Mouse (Mus musculus) MEL (cell line): ENCODE measurements around the gene Uggt2. TPM values are rescaled to one million over a fixed set of nuclear protein-coding genes. Genes with fewer than 3 reads are reported as not detected.

Experiments
- DNase-seq: peaks from one replicate; pipeline ENCODE4 v3.0.0; 2011; ENCODE audit warnings: low read depth, low spot score
- H3K27ac ChIP-seq: 2 replicates; pipeline ENCODE4 v1.5.1; 2012; ENCODE audit warnings: low read depth, mild to moderate bottlenecking, control low read depth, low read length, moderate library complexity; ENCODE audit not compliant: control insufficient read depth
- H3K27me3 ChIP-seq, 2 experiments: fragments of 150-350 bp in 1 of 2; sonication (generic) in 1 of 2; 2 replicates each; pipeline ENCODE4 v1.6.1; 2012; ENCODE audit warnings: low read length in 2 of 2, mild to moderate bottlenecking in 2 of 2, improper control_type of control experiment in 1 of 2, moderate library complexity in 1 of 2; ENCODE audit not compliant: insufficient read depth in 2 of 2, control insufficient read depth in 1 of 2
- H3K36me3 ChIP-seq, 2 experiments: 2 replicates each; pipeline ENCODE4 v1.6.1; 2012 to 2014; ENCODE audit warnings: low read length in 2 of 2, improper control_type of control experiment in 1 of 2, inconsistent platforms in 1 of 2, mild to moderate bottlenecking in 1 of 2; ENCODE audit not compliant: insufficient read depth in 2 of 2, control insufficient read depth in 1 of 2
- H3K4me1 ChIP-seq, 2 experiments: fragments of 150-350 bp in 1 of 2; sonication (generic) in 1 of 2; 2 replicates each; pipeline ENCODE4 v1.6.1; 2012; ENCODE audit warnings: low read length in 2 of 2, improper control_type of control experiment in 1 of 2, mild to moderate bottlenecking in 1 of 2; ENCODE audit not compliant: insufficient read depth in 2 of 2, control insufficient read depth in 1 of 2
- H3K4me3 ChIP-seq, 2 experiments: fragments of 150-350 bp in 1 of 2; sonication (generic) in 1 of 2; 2 replicates each; pipeline ENCODE4 v1.5.1; 2012; ENCODE audit warnings: low read depth in 2 of 2, low read length in 2 of 2, mild to moderate bottlenecking in 2 of 2, moderate library complexity in 2 of 2, control low read depth in 1 of 2, improper control_type of control experiment in 1 of 2; ENCODE audit not compliant: control insufficient read depth in 1 of 2, insufficient read depth in 1 of 2
- H3K79me2 ChIP-seq: 2 replicates; pipeline ENCODE4 v1.6.1; 2012; ENCODE audit warnings: mild to moderate bottlenecking, low read length, moderate library complexity; ENCODE audit not compliant: control insufficient read depth, poor library complexity, insufficient read depth
- H3K9ac ChIP-seq: 2 replicates; pipeline ENCODE4 v1.6.1; 2012; ENCODE audit warnings: low read depth, mild to moderate bottlenecking, control low read depth, low read length, moderate library complexity; ENCODE audit not compliant: control insufficient read depth, poor library complexity, severe bottlenecking
- H3K9me3 ChIP-seq: fragments of 150-350 bp; sonication (generic); replicated peaks from 2 replicates; pipeline ENCODE4 v1.6.1; 2012; ENCODE audit warnings: mild to moderate bottlenecking, low read length, improper control_type of control experiment, moderate library complexity; ENCODE audit not compliant: insufficient read depth
- CHD1 ChIP-seq: IDR thresholded peaks from 2 replicates; pipeline ENCODE4 v1.6.1; 2012; ENCODE audit warnings: low read depth, mild to moderate bottlenecking, inconsistent platforms, low read length, improper control_type of control experiment
- CTCF ChIP-seq, 3 experiments: IDR thresholded peaks in 2 of 3; conservative IDR thresholded peaks in 1 of 3; 2 replicates each; pipeline ENCODE4 v1.5.1; 2011 to 2012; ENCODE audit warnings: low read length in 3 of 3, low read depth in 2 of 3, mild to moderate bottlenecking in 2 of 3, improper control_type of control experiment in 1 of 3, inconsistent platforms in 1 of 3, mixed read lengths in 1 of 3, moderate library complexity in 1 of 3; ENCODE audit not compliant: control insufficient read depth in 1 of 3, insufficient read depth in 1 of 3, poor library complexity in 1 of 3, severe bottlenecking in 1 of 3
- E2F4 ChIP-seq: IDR thresholded peaks from 2 replicates; pipeline ENCODE4 v1.6.1; 2011; ENCODE audit warnings: low read depth, low read length, improper control_type of control experiment, borderline replicate concordance
- GABPA ChIP-seq: IDR thresholded peaks from 2 replicates; pipeline ENCODE4 v1.6.1; 2012; ENCODE audit warnings: low read depth, mild to moderate bottlenecking, inconsistent platforms, low read length, improper control_type of control experiment, moderate library complexity
- HCFC1 ChIP-seq: IDR thresholded peaks from 2 replicates; pipeline ENCODE4 v1.6.1; 2012; ENCODE audit warnings: low read depth, mild to moderate bottlenecking, inconsistent platforms, low read length, improper control_type of control experiment, moderate library complexity
- JUND ChIP-seq: IDR thresholded peaks from 2 replicates; pipeline ENCODE4 v1.6.1; 2011; ENCODE audit warnings: low read depth, mild to moderate bottlenecking, improper control_type of control experiment, low read length
- KAT2A ChIP-seq: conservative IDR thresholded peaks from 2 replicates; pipeline ENCODE4 v1.6.1; 2012; ENCODE audit warnings: low read depth, low read length, improper control_type of control experiment, inconsistent platforms
- MAX ChIP-seq: IDR thresholded peaks from 2 replicates; pipeline ENCODE4 v1.6.1; 2011; ENCODE audit warnings: low read length, improper control_type of control experiment
- MXI1 ChIP-seq: IDR thresholded peaks from 2 replicates; pipeline ENCODE4 v1.6.1; 2011; ENCODE audit warnings: mild to moderate bottlenecking, low read depth, low read length, improper control_type of control experiment
- MYC ChIP-seq: IDR thresholded peaks from 2 replicates; pipeline ENCODE4 v1.6.1; 2011; ENCODE audit warnings: low read depth, mild to moderate bottlenecking, low read length, improper control_type of control experiment, moderate library complexity
- NELFE ChIP-seq: IDR thresholded peaks from 2 replicates; pipeline ENCODE4 v1.6.1; 2011; ENCODE audit warnings: low read depth, low read length, improper control_type of control experiment
- NRF1 ChIP-seq: IDR thresholded peaks from 2 replicates; pipeline ENCODE4 v1.6.1; 2014; ENCODE audit warnings: low read depth, mild to moderate bottlenecking, inconsistent platforms, low read length, improper control_type of control experiment, moderate library complexity; ENCODE audit not compliant: poor library complexity, insufficient read depth, severe bottlenecking
- POLR2AphosphoS2 ChIP-seq: IDR thresholded peaks from 2 replicates; pipeline ENCODE4 v1.6.1; 2011; ENCODE audit warnings: low read length, improper control_type of control experiment
- RAD21 ChIP-seq: IDR thresholded peaks from 2 replicates; pipeline ENCODE4 v1.6.1; 2011; ENCODE audit warnings: mild to moderate bottlenecking, low read depth, low read length, improper control_type of control experiment
- RCOR1 ChIP-seq: IDR thresholded peaks from 2 replicates; pipeline ENCODE4 v1.6.1; 2012; ENCODE audit warnings: low read depth, mild to moderate bottlenecking, inconsistent platforms, low read length, improper control_type of control experiment
- SIN3A ChIP-seq: IDR thresholded peaks from 2 replicates; pipeline ENCODE4 v1.6.1; 2012; ENCODE audit warnings: low read length, improper control_type of control experiment, inconsistent platforms
- SMC3 ChIP-seq: IDR thresholded peaks from 2 replicates; pipeline ENCODE4 v1.6.1; 2011; ENCODE audit warnings: low read depth, low read length, improper control_type of control experiment
- TAL1 ChIP-seq: IDR thresholded peaks from 2 replicates; pipeline ENCODE4 v1.6.1; 2012; ENCODE audit warnings: mild to moderate bottlenecking, inconsistent platforms, low read length, moderate library complexity, mixed read lengths
- TCF12 ChIP-seq: IDR thresholded peaks from 2 replicates; pipeline ENCODE4 v1.6.1; 2014; ENCODE audit warnings: low read depth, mild to moderate bottlenecking, inconsistent platforms, low read length, improper control_type of control experiment, moderate library complexity
- UBTF ChIP-seq: IDR thresholded peaks from 2 replicates; pipeline ENCODE4 v1.6.1; 2012; ENCODE audit warnings: low read depth, mild to moderate bottlenecking, inconsistent platforms, low read length, improper control_type of control experiment, moderate library complexity, borderline replicate concordance; ENCODE audit not compliant: insufficient read depth
- ZC3H11A ChIP-seq: IDR thresholded peaks from 2 replicates; pipeline ENCODE4 v1.6.1; 2012; ENCODE audit warnings: low read depth, mild to moderate bottlenecking, inconsistent platforms, low read length, improper control_type of control experiment
- ZKSCAN1 ChIP-seq: IDR thresholded peaks from 2 replicates; pipeline ENCODE4 v1.6.1; 2012; ENCODE audit warnings: low read depth, mild to moderate bottlenecking, inconsistent platforms, low read length, improper control_type of control experiment, moderate library complexity
- ZMIZ1 ChIP-seq: IDR thresholded peaks from 2 replicates; pipeline ENCODE4 v1.6.1; 2012; ENCODE audit warnings: low read depth, mild to moderate bottlenecking, inconsistent platforms, low read length, improper control_type of control experiment, moderate library complexity
- polyA plus RNA-seq, 2 experiments: library from polyadenylated mRNA; stranded (reverse) in 1 of 2; unstranded in 1 of 2; fragments of >175 nt in 1 of 2; fragments of >200 nt in 1 of 2; gene quantifications; 2 replicates each; pipeline versions ENCODE4 v1.2.1 to v1.2.4; 2012; ENCODE audit warnings: low replicate concordance in 2 of 2, low read depth in 1 of 2; ENCODE audit not compliant: insufficient read length in 2 of 2, insufficient read depth in 1 of 2, missing spikeins in 1 of 2
- total RNA-seq: library from RNA; depleted of rRNA; stranded (reverse); fragments of 300-350 nt; gene quantifications from 2 replicates; pipeline ENCODE4 v1.2.3, GENCODE M21; 2012

Gene Uggt2
- total and polyA plus RNA-seq, 3 experiments: 0.23 to 0.31 TPM; not detected in 1

- H3K9me3 ChIP-seq: no peaks in the 10 kb centered on the region
- no peaks in the 10 kb centered on the region for H3K27me3 ChIP-seq
- no peaks in the 10 kb centered on the region for H3K79me2 ChIP-seq
- H3K27ac ChIP-seq: no peak overlapping the region
- TF ChIP-seq JUND: no peak
- no peak for TF ChIP-seq MAX
- DNase-seq: no peak
- H3K4me1 ChIP-seq: no peaks in the 10 kb centered on the region
- no peak overlapping the region for H3K4me3 ChIP-seq
- no peak overlapping the region for H3K9ac ChIP-seq
- H3K36me3 ChIP-seq: no peaks in the 10 kb centered on the region
Measured at GRCm38 (mm10) chr14:119061811-119062210, 37.4 kb downstream of the Uggt2 start.

GRCm38 (mm10) chr14:119060682-119061081 lies 38.5 kb downstream of the Uggt2 start:
- Histone ChIP-seq H3K9ac (no peak overlapping the region), H3K36me3 (no peaks in the 10 kb centered on the region), H3K9me3 (no peaks in the 10 kb centered on the region), H3K27ac (no peak overlapping the region), H3K4me3 (no peak overlapping the region), H3K79me2 (no peaks in the 10 kb centered on the region), H3K27me3 (no peaks in the 10 kb centered on the region), H3K4me1 (no peaks in the 10 kb centered on the region)
- TF ChIP-seq GABPA (no peak), KAT2A (no peak), CTCF (IDR thresholded peaks at IDR 0.05 in 2 of 3, conservative IDR thresholded peaks at IDR 0.05 in 1 of 3; ENCODE audit: control insufficient read depth in 1 of 3, insufficient read depth in 1 of 3, low read depth in 2 of 3, low read length in 3 of 3, poor library complexity in 1 of 3, severe bottlenecking in 1 of 3) (no peak), MAX (no peak)
- no peak for DNase-seq

- DNase-seq: no peak
- Histone ChIP-seq H3K27ac (no peak overlapping the region), H3K4me3 (no peak overlapping the region), H3K9ac (no peak overlapping the region), H3K79me2 (no peaks in the 10 kb centered on the region), H3K36me3 (no peaks in the 10 kb centered on the region), H3K4me1 (no peaks in the 10 kb centered on the region), H3K27me3 (no peaks in the 10 kb centered on the region), H3K9me3 (no peaks in the 10 kb centered on the region)
- TF ChIP-seq HCFC1: no peak
- no peak for TF ChIP-seq SIN3A
- no peak for TF ChIP-seq MYC
Measured at GRCm38 (mm10) chr14:119057014-119057413, 42.2 kb downstream of the Uggt2 start.

GRCm38 (mm10) chr14:119052969-119053368 lies 46.3 kb downstream of the Uggt2 start:
- H3K27me3 ChIP-seq: no peaks in the 10 kb centered on the region
- no peak overlapping the region for H3K4me3 ChIP-seq
- H3K27ac ChIP-seq: no peak overlapping the region
- H3K9ac ChIP-seq: no peak overlapping the region
- H3K36me3 ChIP-seq: no peaks in the 10 kb centered on the region
- H3K9me3 ChIP-seq: no peaks in the 10 kb centered on the region
- no peak for DNase-seq
- no peaks in the 10 kb centered on the region for H3K4me1 ChIP-seq
- no peaks in the 10 kb centered on the region for H3K79me2 ChIP-seq
- TF ChIP-seq RAD21 (no peak), SMC3 (no peak), UBTF (no peak), ZKSCAN1 (no peak), NRF1 (no peak), TCF12 (no peak), E2F4 (no peak), TAL1 (no peak), ZMIZ1 (no peak), POLR2AphosphoS2 (no peak), ZC3H11A (no peak), CHD1 (no peak), RCOR1 (no peak), NELFE (no peak), MXI1 (no peak), MYC (no peak)
